Mouse (Mus musculus) liver, embryonic 11.5 days (tissue): ENCODE data around the gene Ina. TPM values are rescaled to one million over a fixed set of nuclear protein-coding genes. Genes with fewer than 3 reads are reported as not detected.

ENCODE experiments used
- ATAC-seq: fragments of 200-750 bp; cut with Nextera tagmentation; replicated peaks from 2 replicates; pipeline ENCODE4 v1.8.0; 2017; ENCODE audit warnings: moderate number of reproducible peaks, mild to moderate bottlenecking, moderate TSS enrichment, moderate library complexity; ENCODE audit not compliant: low FRiP score
- DNase-seq: peaks from one replicate; pipeline ENCODE4 v3.0.0-alpha.2; 2017; ENCODE audit warnings: low spot score
- H3K27ac ChIP-seq: fragments of 300-500 bp; sonication (generic); 2 replicates; pipeline ENCODE4 v1.5.1; 2014; ENCODE audit warnings: mild to moderate bottlenecking, low read depth, low read length, control low read depth
- H3K27me3 ChIP-seq: fragments of 300-500 bp; sonication (generic); replicated peaks from 2 replicates; pipeline ENCODE4 v1.6.1; 2014; ENCODE audit warnings: low read length, mixed read lengths; ENCODE audit not compliant: control insufficient read depth, insufficient read depth
- H3K36me3 ChIP-seq: fragments of 300-500 bp; sonication (generic); 2 replicates; pipeline ENCODE4 v1.6.1; 2014; ENCODE audit warnings: mild to moderate bottlenecking, low read length, moderate library complexity, mixed read lengths; ENCODE audit not compliant: control insufficient read depth, insufficient read depth
- H3K4me1 ChIP-seq: fragments of 300-500 bp; sonication (generic); replicated peaks from 2 replicates; pipeline ENCODE4 v1.6.1; 2014; ENCODE audit warnings: low read length, mixed read lengths; ENCODE audit not compliant: control insufficient read depth, insufficient read depth
- H3K4me2 ChIP-seq: fragments of 300-500 bp; sonication (generic); 2 replicates; pipeline ENCODE4 v1.6.1; 2014; ENCODE audit warnings: mild to moderate bottlenecking, control low read depth, moderate library complexity
- H3K4me3 ChIP-seq: fragments of 300-500 bp; sonication (generic); 2 replicates; pipeline ENCODE4 v1.5.1; 2014; ENCODE audit warnings: low read depth, low read length, control low read depth
- H3K9ac ChIP-seq: fragments of 300-500 bp; sonication (generic); 2 replicates; pipeline ENCODE4 v1.6.1; 2014; ENCODE audit warnings: low read depth, low read length, control low read depth
- H3K9me3 ChIP-seq: fragments of 300-500 bp; sonication (generic); 2 replicates; pipeline ENCODE4 v1.6.1; 2016; ENCODE audit warnings: low read length, inconsistent platforms, mixed read lengths; ENCODE audit not compliant: control insufficient read depth
- WGBS: fragments of 180-500 bp; shearing (Covaris S2); extraction: QIAGEN DNeasy Blood & Tissue Kit; methylation state at CpG from one replicate; pipeline ENCODE4 v1.1.7; 2014; 5-methylcytosine and 5-hydroxymethylcytosine counted together
- polyA plus RNA-seq: library from polyadenylated mRNA; unstranded; fragments of >200 nt; fragmentation: Nextera tagmentation; extraction: Ambion mirVana; gene quantifications from 2 replicates; pipeline ENCODE4 v1.2.1, GENCODE M21; 2014

Ina gene
- polyA plus RNA-seq, 1 experiment from 2014 or later, result 0.26 TPM

DNA sequence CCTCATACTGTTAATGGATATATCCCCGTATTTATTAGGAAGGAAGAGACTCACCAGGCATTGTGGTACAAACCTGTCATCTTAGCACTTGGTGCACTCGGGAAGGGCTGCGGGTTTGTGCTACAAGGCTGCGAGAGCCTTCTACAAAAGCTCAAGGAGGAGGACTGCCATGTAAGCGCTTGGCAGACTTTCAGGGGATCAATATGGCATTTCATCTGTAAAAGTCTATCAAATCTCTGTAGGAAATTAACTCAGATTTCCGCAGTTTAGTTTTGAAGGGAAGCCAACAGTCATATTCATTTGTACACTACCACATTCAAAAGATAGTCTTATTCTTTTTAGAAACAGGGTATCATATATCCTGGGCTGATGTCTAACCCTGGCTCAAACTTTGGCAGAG, 17.3 kb downstream of the Ina start:
- 87% methylated on average over 6 of the region's 6 CpGs for WGBS
- no peak overlapping the region for H3K4me2 ChIP-seq
- H3K4me3 ChIP-seq, result no peak overlapping the region
- peaks cover 8% of the 10 kb centered on the region; the same call in 1 of the 2 replicates for H3K36me3 ChIP-seq
- no peak for ATAC-seq
- H3K9ac ChIP-seq, result no peak overlapping the region
- no peaks in the 10 kb centered on the region for H3K9me3 ChIP-seq
- DNase-seq, result no peak
- H3K27me3 ChIP-seq, result no peaks in the 10 kb centered on the region
- H3K4me1 ChIP-seq, result no peaks in the 10 kb centered on the region
- H3K27ac ChIP-seq, result no peak overlapping the region

DNA sequence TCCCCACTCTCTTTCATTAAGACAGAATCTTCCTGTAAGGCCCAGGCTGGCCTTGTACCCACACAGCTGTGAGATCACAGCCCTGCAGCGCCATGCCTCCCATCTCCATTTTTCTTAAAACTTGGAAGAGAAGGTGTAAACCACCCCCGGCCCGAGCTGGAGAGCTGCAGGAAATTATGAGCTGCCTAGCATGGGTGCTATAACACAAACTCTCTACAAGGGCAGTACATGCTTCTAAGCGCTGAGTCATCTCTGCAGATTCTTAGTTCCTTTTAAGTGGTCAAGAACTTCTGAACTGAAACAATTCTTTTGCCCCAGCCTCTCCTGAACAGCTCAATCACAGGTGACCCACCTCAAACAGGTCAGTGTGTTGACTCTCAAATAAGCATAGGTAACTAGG, 20.4 kb downstream of the Ina start:
- no peak overlapping the region for H3K4me3 ChIP-seq
- 87% methylated on average over 4 of the region's 4 CpGs for WGBS
- no peak overlapping the region for H3K9ac ChIP-seq
- no peak overlapping the region for H3K4me2 ChIP-seq
- H3K27me3 ChIP-seq, result no peaks in the 10 kb centered on the region
- ATAC-seq (no peak), DNase-seq (no peak)
- no peak overlapping the region for H3K27ac ChIP-seq
- H3K9me3 ChIP-seq, result no peaks in the 10 kb centered on the region
- H3K4me1 ChIP-seq, result no peaks in the 10 kb centered on the region
- peaks cover 20% of the 10 kb centered on the region; the same call in 1 of the 2 replicates for H3K36me3 ChIP-seq

- 87% methylated on average over 3 of the region's 3 CpGs for WGBS
- Histone ChIP-seq H3K9ac (no peak overlapping the region), H3K4me1 (no peaks in the 10 kb centered on the region), H3K4me2 (no peak overlapping the region), H3K27ac (no peak overlapping the region), H3K4me3 (no peak overlapping the region), H3K9me3 (no peaks in the 10 kb centered on the region), H3K27me3 (no peaks in the 10 kb centered on the region), H3K36me3 (peaks cover 20% of the 10 kb centered on the region; the same call in 1 of the 2 replicates)
- ATAC-seq, result no peak
- DNase-seq, result no peak
These were observed 22.1 kb downstream of the Ina start for GRCm38 (mm10) chr19:47036596-47036995.

DNA sequence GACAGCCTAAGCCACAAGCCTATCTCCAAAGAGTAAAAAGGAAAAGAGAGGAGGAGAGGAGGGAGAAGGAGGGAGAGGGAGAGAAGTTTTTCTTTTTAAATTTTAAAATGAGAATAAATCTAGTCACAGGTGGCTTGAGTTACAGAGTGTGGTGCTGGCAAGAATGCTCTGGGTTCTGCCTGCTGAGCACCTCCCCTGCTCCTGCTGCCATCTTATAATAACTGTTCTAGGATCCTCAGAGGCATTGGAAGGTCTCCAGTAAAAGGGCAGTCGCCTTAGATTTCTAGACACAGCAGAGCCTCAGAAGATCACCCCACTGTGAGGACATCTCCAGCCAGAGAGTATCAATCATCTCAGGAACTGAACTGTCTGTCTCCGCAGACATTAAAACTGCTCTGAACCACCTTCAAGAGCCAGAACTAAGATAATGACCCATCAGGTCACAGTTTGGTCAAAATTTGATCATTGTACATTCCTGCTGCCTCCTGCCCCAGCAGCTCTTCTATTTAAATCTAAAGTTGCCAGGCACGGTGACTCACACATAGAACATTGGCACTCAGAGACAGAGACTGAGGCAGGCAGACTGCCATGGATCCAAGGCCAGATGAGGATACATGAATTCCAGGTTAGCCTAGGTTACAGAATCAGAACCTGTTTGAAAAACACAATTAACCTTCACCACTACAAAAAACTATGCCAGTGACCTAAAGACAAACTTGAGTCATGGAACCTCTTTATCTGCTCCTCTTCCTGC, 26.4 kb downstream of the Ina start:
- Histone ChIP-seq H3K4me2 (no peak overlapping the region), H3K27ac (no peak overlapping the region), H3K9me3 (no peaks in the 10 kb centered on the region), H3K27me3 (no peaks in the 10 kb centered on the region), H3K36me3 (peaks cover 15% of the 10 kb centered on the region), H3K4me1 (no peaks in the 10 kb centered on the region), H3K4me3 (no peak overlapping the region), H3K9ac (no peak overlapping the region)
- WGBS, result 86% methylated on average over 3 of the region's 3 CpGs
- ATAC-seq (no peak), DNase-seq (no peak)

DNA sequence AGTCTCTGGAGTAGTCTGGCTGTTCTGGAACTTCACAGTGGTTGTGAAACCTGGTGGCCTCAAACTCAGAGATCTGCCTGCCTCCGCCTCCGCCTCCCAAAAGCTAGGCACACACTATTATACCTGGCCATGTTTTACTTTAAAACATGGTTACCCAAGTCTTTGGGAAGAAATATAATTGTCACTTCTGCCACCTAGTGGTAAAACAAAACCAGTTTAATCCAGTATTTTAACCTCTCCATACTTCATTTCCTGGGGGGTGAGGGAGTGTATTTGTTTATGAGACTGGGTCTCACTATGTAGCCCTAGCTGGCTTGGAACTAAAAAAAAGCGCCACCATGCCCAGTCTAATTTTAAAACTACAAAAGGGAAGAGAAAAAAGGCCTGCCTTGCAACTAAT, 29.1 kb downstream of the Ina start:
- 86% methylated on average over 3 of the region's 3 CpGs for WGBS
- DNase-seq, result no peak

DNA sequence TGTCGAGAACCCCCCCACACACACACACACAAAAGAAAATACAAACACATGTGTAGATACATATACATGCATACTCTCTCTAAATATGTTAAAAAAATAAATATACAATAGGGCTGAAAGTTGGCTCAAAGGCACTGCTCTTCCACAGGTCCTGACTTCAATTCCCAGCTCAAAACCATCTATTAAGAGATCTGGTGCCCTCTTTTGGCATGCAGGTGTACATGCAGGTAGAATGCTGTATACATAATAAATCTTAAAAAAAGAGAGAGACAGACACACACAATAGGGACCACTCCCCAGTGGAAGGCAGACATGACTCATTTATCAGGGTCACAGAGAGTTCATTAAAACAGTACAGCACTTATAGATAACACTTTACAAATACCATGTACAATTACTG, 31.8 kb downstream of the Ina start:
- 96% methylated on average over 1 of the region's 1 CpGs for WGBS
- Histone ChIP-seq H3K9me3 (no peaks in the 10 kb centered on the region), H3K36me3 (peaks cover 14% of the 10 kb centered on the region)

More for the DNA sequence above, 29.1 kb downstream of the Ina start:
- H3K4me2 ChIP-seq, result no peak overlapping the region
- H3K27ac ChIP-seq, result no peak overlapping the region
- H3K9ac ChIP-seq, result no peak overlapping the region
- H3K27me3 ChIP-seq, result no peaks in the 10 kb centered on the region
- peaks cover 21% of the 10 kb centered on the region for H3K36me3 ChIP-seq
- H3K4me3 ChIP-seq, result no peak overlapping the region
- H3K4me1 ChIP-seq, result no peaks in the 10 kb centered on the region
- no peaks in the 10 kb centered on the region for H3K9me3 ChIP-seq
- no peak for ATAC-seq

GRCm38 (mm10) chr19:47047236-47047833, 32.8 kb downstream of the Ina start:
- DNase-seq (no peak), ATAC-seq (no peak)
- Histone ChIP-seq H3K9me3 (no peaks in the 10 kb centered on the region), H3K4me1 (peaks cover 12% of the 10 kb centered on the region), H3K27me3 (no peaks in the 10 kb centered on the region), H3K4me3 (no peak overlapping the region), H3K4me2 (no peak overlapping the region), H3K9ac (no peak overlapping the region; the same call in 1 of the 2 replicates), H3K27ac (no peak overlapping the region), H3K36me3 (peaks cover 14% of the 10 kb centered on the region)
- WGBS, result 87% methylated on average over 13 of the region's 13 CpGs

More for the DNA sequence above, 31.8 kb downstream of the Ina start:
- Histone ChIP-seq H3K4me2 (no peak overlapping the region), H3K27me3 (no peaks in the 10 kb centered on the region), H3K9ac (no peak overlapping the region), H3K27ac (no peak overlapping the region), H3K4me1 (peaks cover 12% of the 10 kb centered on the region), H3K4me3 (no peak overlapping the region)
- ATAC-seq, result no peak
- DNase-seq, result no peak

DNA sequence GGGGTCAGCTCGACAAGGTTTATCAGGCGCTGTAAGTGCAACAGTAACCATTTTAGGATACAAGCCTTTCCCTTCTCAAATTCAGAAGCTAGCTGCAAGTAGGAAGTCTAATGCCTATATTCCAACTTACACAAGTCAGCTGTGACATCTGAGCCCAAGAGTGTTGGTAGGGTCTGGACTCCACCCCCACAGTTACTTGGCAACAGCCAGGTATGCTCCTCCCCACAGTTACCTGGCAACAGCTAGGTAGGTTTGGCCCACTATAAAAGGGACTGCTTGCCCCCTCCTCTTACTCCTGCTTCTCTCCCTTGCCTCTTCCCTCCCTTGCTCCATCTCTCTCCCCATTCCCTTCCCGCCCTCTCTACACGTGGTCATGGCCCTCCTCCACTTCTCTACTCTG, 34.6 kb downstream of the Ina start:
- ATAC-seq, result no peak
- 69% methylated on average over 4 of the region's 4 CpGs for WGBS
- H3K4me2 ChIP-seq, result peak overlapping the region; percentile 73

GRCm38 (mm10) chr19:47049840-47050239, 35.3 kb downstream of the Ina start:
- H3K9me3 ChIP-seq, result no peaks in the 10 kb centered on the region
- H3K4me3 ChIP-seq, result peak overlapping the region; percentile 66
- DNase-seq (no peak), ATAC-seq (no peak)
- H3K4me1 ChIP-seq, result peaks cover 12% of the 10 kb centered on the region
- peak overlapping the region; percentile 89; the same call in 1 of the 2 replicates for H3K27ac ChIP-seq
- H3K36me3 ChIP-seq, result peaks cover 14% of the 10 kb centered on the region
- H3K9ac ChIP-seq, result peak overlapping the region; percentile 73
- H3K4me2 ChIP-seq, result peak overlapping the region; percentile 73
- 6% methylated on average over 7 of the region's 7 CpGs for WGBS
- H3K27me3 ChIP-seq, result no peaks in the 10 kb centered on the region

More for the DNA sequence above, 34.6 kb downstream of the Ina start:
- H3K9me3 ChIP-seq, result no peaks in the 10 kb centered on the region
- no peak overlapping the region for H3K27ac ChIP-seq
- peaks cover 14% of the 10 kb centered on the region for H3K36me3 ChIP-seq
- peaks cover 12% of the 10 kb centered on the region for H3K4me1 ChIP-seq
- no peak overlapping the region for H3K9ac ChIP-seq
- no peaks in the 10 kb centered on the region for H3K27me3 ChIP-seq
- peak overlapping the region; percentile 66 for H3K4me3 ChIP-seq
- DNase-seq, result no peak
